Mouse (Mus musculus): ENCODE data around the gene Slc8a3. TPM values are rescaled to one million over a fixed set of nuclear protein-coding genes. Genes with fewer than 3 reads are reported as not detected.

Slc8a3 gene
- total RNA-seq, 1 experiment from 2014 or later, result not detected

DNA sequence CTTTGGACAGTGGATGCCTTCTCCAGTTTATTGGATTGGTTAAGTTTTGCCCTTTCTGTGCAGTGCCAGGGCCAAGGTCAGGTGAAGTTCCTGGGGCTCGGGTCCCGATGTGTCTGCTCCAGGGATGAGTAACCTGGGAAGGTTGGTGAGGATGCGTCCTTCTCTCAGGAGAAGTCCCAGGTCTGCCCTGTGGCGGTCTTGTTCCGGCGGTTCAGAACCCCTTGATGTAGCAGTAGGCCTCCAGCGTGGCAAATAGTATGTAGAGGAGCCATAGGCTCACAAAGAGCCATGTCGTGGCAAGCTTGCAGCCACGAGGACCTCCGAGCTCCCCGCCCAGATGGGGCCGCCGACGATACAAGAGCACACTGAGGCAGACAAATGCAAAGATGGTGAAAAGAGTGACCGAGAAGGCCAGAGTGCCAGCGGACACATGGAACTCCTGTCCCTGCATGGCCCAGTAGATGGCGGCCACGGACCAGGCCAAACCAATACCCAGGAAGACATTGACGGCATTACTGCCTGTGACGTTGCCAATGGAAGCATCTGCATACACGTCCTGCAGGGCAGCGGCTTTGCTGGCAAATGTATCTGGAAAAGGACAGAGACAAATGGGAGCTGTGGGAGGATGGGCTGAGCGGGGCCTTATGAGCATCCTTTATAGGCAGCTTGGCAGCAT, 133.6 kb downstream of the Slc8a3 start:
- ATAC-seq (replicated peaks in 1 of 2; ENCODE audit: insufficient read depth in 1 of 2, low FRiP score in 2 of 2, low TSS enrichment in 1 of 2, low read depth in 1 of 2, poor library complexity in 2 of 2, severe bottlenecking in 2 of 2), result peak; percentile 55 to 66; a peak in 2 of 4 replicates

DNA sequence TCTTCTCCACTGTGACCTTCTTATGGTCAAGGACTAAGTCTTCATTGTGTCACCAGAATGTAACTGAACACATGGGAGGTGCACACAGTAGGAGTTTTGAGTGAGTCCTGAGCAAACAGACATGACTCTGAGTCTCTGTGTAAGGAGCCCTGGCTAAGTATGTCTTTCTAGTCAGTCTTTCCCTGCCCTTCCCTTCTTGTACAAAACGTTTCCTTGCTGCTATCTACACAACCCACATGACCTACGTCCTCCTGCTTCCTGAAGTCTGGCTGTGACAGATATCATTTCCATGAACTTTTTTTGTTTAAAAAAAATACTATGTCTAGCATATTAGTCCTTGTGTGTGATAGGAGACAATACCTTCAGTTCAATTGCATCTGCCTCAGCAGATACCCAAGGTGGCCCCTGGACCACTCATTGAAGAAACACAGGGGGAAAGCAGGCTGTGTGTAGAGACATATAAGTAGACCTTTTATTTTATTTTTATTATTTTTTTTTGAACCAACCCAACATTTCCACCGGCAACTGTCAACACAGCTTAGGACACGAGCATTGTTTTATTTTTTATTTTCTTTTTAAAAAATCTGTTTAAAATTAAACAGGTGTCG, 135.4 kb downstream of the Slc8a3 start:
- ATAC-seq (replicated peaks in 1 of 2; ENCODE audit: insufficient read depth in 1 of 2, low FRiP score in 2 of 2, low TSS enrichment in 1 of 2, low read depth in 1 of 2, poor library complexity in 2 of 2, severe bottlenecking in 2 of 2), result no peak

DNA sequence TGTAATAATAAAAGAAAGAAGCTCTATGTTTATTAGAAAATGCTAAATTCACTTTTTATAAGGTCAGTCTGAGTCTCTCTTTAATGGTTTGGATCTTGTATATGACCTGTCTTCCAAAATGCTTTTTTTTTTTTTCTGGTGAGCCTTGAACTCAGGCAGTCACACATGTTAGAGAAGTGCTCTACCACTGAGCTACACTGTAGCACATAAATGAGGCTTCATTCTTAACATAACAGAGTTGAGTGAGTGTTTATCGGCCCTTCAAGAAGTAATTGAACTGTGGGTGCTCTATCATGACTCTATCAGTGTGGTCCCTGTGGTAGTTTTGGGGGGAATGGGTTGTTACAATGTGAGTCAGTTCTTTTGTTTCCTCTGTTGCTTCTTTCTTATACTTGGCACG, 139.0 kb downstream of the Slc8a3 start:
- ATAC-seq (replicated peaks in 1 of 2; ENCODE audit: insufficient read depth in 1 of 2, low FRiP score in 2 of 2, low TSS enrichment in 1 of 2, low read depth in 1 of 2, poor library complexity in 2 of 2, severe bottlenecking in 2 of 2), result no peak

DNA sequence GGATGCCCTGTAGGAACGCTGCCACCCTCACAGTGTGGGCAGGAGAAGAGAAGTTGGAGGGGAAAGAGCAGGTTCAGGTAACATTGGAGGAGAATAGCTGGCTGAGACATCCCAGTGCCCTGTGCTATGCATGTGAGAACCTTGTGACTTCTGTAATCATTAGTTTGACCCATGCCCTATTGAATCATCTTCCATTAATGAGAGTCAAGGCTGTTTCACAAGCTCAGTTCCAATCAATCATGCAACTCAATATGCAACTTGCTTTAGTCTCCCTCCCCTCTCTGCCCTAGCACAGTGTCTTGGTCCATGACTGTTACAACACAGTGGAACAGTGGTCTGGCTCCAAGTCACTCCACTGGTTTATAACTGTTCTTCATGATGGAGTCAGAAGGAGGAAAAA, 143.3 kb downstream of the Slc8a3 start:
- ATAC-seq (replicated peaks in 1 of 2; ENCODE audit: insufficient read depth in 1 of 2, low FRiP score in 2 of 2, low TSS enrichment in 1 of 2, low read depth in 1 of 2, poor library complexity in 2 of 2, severe bottlenecking in 2 of 2), result no peak

DNA sequence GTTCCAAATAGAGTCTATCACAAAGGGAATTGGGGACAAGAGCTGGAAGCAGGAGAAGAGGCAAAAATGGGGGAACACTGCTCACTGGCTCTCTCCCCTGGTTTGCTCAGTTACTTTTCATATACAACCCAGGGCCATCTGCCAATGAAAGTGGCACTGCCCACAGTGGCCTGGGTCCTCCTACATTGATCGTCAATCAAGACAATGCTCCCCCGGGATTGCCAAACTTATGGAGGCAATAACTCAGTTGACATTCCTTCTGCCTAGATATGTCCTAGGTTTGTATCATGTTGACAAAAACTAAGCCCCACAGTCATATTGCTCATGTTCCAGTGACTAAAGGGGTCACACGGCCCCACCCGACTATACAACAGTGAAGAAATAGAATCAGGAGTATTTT, 144.0 kb downstream of the Slc8a3 start:
- no peak for ATAC-seq (replicated peaks in 1 of 2; ENCODE audit: insufficient read depth in 1 of 2, low FRiP score in 2 of 2, low TSS enrichment in 1 of 2, low read depth in 1 of 2, poor library complexity in 2 of 2, severe bottlenecking in 2 of 2)

DNA sequence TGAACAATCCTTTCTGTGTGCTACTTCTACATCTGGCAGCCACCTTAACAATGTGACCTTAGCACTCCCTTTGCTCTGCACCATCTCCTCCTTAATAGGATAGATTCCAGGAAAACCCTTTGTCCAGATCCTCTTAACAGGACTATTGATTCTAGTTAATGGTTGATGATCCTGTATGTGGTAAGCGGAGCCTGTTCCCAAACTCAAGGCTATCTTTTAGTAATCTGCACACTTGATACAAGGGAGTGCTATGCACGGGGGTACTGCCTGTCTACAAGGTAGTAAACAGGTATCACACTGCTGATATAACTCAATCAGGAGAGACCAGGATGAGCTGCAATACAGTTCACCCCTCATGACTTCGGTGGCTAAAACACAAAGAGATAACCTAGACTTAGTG, 144.6 kb downstream of the Slc8a3 start:
- ATAC-seq (replicated peaks in 1 of 2; ENCODE audit: insufficient read depth in 1 of 2, low FRiP score in 2 of 2, low TSS enrichment in 1 of 2, low read depth in 1 of 2, poor library complexity in 2 of 2, severe bottlenecking in 2 of 2), result no peak

DNA sequence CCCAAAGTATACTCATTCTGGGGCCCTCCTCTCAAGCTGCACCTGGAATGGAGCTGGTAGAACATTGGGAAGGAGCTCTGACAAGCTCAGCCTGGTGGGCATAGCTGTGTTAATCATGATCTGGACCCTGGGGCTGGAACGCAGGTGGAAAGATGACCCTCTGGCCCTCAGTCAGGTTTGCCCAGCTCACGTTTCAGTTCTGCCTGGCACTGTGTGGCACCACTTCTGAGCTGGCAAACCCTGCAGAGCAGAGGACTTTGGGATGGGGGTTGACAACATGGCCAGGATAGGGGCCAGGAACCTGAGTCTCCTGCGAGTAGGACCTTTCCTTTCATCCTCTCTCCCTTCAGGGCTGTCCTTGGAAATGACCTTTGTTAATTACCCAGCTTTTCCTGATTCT, 146.3 kb downstream of the Slc8a3 start:
- no peak for ATAC-seq (replicated peaks in 1 of 2; ENCODE audit: insufficient read depth in 1 of 2, low FRiP score in 2 of 2, low TSS enrichment in 1 of 2, low read depth in 1 of 2, poor library complexity in 2 of 2, severe bottlenecking in 2 of 2)

DNA sequence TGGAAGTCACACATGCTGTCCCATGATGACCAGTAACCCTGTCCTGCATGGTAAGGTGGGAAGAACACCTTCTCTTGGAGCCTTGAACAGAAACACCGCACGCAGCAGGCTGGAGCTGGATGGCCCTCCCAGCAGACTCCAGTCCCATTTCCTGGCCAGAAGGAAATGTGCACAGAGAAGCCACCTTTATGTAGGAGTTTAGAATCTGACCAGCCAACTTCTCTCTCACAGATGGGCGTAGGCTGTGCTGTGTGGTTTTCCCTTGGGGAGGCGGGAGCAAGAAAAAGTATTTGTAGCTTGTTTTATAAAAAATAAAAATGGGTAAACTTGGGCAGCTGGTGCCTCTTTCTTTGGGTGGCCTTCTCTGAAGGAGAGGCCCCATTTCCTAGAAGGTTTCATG, 146.9 kb downstream of the Slc8a3 start:
- no peak for ATAC-seq (replicated peaks in 1 of 2; ENCODE audit: insufficient read depth in 1 of 2, low FRiP score in 2 of 2, low TSS enrichment in 1 of 2, low read depth in 1 of 2, poor library complexity in 2 of 2, severe bottlenecking in 2 of 2)

DNA sequence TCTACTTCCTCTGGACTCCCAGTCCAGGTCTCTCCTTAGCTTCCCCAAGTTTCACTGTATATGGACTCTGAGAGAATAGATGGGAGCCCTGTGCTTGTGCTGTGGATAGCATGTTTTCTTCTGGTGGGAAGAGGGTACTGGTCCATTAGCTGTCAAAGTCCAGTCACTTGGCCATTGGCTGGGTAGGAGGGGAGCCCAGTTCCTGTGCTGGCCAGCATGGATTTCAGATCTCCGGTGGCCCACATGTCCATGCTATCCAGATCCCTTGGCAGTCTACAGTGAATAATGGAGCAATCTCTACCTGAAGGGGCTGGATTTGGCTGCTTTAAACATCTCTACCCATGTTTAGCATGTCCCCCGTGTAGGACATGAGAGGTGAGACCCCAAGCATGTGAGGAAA, 148.0 kb downstream of the Slc8a3 start:
- ATAC-seq (replicated peaks in 1 of 2; ENCODE audit: insufficient read depth in 1 of 2, low FRiP score in 2 of 2, low TSS enrichment in 1 of 2, low read depth in 1 of 2, poor library complexity in 2 of 2, severe bottlenecking in 2 of 2), result no peak

DNA sequence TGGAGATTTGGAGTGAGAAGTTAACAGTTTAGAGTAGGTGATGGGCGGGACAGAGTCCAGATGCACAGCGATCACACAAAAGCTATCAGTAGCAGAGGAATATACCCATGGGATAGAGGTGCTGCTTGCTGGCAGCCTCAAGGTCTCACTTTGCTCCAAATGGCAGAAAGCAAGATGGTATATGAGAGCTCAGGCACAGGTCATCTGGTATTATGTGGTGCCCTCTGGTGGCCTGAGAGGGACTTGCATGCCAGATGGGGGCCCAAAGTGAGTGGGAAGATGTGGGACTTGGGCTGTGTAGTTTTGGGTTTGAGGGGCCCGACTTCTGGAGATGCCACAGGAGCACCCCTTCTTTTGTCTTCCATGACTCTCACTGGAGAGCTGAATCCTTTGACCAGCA, 150.9 kb downstream of the Slc8a3 start:
- ATAC-seq (replicated peaks in 1 of 2; ENCODE audit: insufficient read depth in 1 of 2, low FRiP score in 2 of 2, low TSS enrichment in 1 of 2, low read depth in 1 of 2, poor library complexity in 2 of 2, severe bottlenecking in 2 of 2), result peak; percentile 68 to 80

DNA sequence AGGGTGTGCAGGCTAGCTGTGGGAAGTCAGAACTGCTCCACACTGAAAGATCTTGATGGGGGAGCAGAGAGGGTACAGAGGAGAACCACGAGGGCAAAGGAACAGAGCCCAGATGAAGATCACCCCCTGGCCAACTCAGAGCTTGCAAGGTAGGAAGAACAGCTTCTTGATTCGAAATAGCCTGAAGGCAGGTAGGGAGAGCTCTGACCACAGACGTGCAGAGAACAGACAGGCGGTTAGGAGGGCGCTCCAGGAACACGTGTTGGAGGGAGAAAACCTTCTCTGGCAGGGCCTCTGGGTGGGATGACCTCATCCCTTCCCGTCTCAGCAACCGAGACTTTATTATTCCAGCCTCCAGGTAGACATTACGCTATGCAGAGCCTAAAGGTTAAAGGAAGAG, 157.7 kb downstream of the Slc8a3 start:
- no peak for ATAC-seq (replicated peaks in 1 of 2; ENCODE audit: insufficient read depth in 1 of 2, low FRiP score in 2 of 2, low TSS enrichment in 1 of 2, low read depth in 1 of 2, poor library complexity in 2 of 2, severe bottlenecking in 2 of 2)

DNA sequence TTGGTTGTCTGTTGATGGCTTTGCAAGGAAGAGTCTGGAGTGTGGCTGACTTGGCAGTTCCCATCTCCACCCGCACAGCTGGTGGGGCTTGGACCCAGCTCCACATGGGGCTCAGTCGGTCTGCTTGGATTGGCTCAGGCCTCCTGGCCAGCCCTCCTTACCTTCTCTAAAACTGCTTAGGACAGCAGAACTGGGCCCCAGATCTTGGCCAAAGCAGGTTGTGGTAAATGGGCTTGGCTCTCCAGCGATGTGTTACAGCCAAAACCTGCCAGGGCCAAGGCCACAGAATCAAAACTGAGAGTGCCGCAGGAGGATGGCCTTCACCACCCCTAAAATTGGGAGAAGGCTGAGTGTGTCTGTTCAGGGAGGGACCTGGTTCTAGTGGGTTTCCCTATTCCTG, 159.1 kb downstream of the Slc8a3 start:
- ATAC-seq (replicated peaks in 1 of 2; ENCODE audit: insufficient read depth in 1 of 2, low FRiP score in 2 of 2, low TSS enrichment in 1 of 2, low read depth in 1 of 2, poor library complexity in 2 of 2, severe bottlenecking in 2 of 2), result no peak

DNA sequence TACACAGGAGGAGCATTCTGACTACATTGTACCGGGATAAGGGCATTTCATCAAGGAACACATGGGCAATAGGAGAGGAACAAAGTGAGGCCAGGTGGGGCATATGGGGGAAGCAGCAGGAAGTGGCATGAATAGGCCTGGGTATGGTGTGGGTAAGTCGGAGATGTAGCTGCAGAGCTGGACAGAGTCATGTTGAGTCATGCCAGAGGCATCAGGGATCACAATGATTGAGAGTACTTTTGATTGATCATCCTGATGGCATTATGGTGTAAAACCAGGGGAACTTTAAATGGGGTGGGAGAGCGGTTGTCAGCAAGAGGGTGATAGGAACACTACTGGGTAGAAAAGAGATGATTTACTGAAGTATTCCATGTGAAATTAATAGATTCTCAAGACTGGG, 160.0 kb downstream of the Slc8a3 start:
- ATAC-seq (replicated peaks in 1 of 2; ENCODE audit: insufficient read depth in 1 of 2, low FRiP score in 2 of 2, low TSS enrichment in 1 of 2, low read depth in 1 of 2, poor library complexity in 2 of 2, severe bottlenecking in 2 of 2), result no peak

DNA sequence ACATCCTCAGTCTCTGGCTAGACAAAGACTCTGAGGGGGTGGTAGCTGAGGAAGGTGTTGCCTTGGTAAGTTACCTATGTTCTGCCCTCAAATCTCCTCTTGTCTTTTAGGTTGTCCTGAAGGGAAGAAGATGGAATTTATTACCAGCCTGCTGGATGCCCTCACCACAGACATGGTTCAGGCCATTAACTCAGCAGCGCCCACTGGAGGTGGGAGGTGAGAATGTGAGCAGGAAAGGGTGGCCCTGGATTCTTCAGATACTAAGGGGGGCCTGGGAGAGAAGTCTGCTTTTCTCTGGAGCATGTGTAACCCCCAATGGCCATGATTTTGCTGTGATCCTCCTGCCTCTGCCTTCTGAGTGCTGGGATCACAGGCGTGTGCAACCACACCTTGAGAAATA, 162.9 kb downstream of the Slc8a3 start:
- no peak for ATAC-seq (replicated peaks in 1 of 2; ENCODE audit: insufficient read depth in 1 of 2, low FRiP score in 2 of 2, low TSS enrichment in 1 of 2, low read depth in 1 of 2, poor library complexity in 2 of 2, severe bottlenecking in 2 of 2)

DNA sequence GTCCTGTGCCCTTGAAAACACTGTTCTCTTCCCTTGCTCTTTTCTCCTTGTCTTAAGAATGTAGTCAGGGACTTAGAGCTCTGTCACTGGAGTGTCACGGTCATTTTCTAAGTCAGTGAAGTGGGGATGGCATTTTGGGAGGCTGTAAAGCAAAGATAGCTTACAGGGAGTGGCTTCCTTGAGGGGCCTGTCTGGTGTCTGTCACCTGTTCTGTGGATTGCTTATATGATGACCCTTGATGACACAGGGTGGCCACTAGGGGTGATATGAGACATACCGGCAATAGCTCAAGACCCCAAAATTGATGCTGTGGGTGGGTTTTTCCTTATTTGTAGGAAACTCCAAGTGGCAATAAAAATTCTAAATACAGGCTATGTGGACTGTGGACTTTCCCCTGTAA, 164.5 kb downstream of the Slc8a3 start:
- ATAC-seq (replicated peaks in 1 of 2; ENCODE audit: insufficient read depth in 1 of 2, low FRiP score in 2 of 2, low TSS enrichment in 1 of 2, low read depth in 1 of 2, poor library complexity in 2 of 2, severe bottlenecking in 2 of 2), result no peak

DNA sequence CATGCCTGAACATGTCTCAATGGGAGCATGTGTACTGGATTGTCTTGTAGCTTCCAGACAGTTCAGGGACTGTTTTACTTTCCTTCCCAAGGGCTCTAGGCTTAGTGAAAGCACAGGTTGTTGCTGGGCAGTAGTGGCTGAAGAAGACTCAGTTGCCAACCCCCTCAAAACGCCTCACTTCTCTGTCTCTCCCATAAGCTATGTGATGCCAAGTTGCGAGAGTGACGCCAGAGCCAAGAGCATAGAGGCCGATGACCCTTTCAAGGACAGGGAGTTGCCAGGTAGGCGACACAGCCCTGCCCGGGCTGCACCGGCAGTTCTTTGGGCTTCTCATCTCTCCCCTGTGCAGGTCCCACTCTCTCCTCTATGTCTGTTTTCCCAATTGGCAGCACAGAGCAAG, 164.9 kb downstream of the Slc8a3 start:
- no peak for ATAC-seq (replicated peaks in 1 of 2; ENCODE audit: insufficient read depth in 1 of 2, low FRiP score in 2 of 2, low TSS enrichment in 1 of 2, low read depth in 1 of 2, poor library complexity in 2 of 2, severe bottlenecking in 2 of 2)

DNA sequence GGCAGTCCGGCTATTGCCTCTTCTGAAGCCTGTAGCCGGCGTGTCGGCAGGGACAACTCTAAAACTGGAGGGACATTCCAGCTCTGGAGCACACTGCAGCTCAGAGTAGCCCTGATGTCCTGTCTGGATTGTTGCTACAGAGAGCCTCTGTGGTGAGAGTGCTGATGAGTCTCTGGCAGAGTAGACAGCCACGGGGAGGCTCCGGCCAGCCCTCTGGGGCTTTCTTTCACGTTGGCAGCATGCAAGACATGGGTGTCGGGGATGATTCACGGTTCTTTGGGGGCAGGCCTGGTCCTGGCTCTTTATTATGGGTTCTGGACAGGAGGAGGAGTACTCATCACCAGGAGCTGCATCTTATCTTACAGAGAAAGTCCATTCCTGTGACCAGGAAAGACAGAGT, 165.8 kb downstream of the Slc8a3 start:
- no peak for ATAC-seq (replicated peaks in 1 of 2; ENCODE audit: insufficient read depth in 1 of 2, low FRiP score in 2 of 2, low TSS enrichment in 1 of 2, low read depth in 1 of 2, poor library complexity in 2 of 2, severe bottlenecking in 2 of 2)

DNA sequence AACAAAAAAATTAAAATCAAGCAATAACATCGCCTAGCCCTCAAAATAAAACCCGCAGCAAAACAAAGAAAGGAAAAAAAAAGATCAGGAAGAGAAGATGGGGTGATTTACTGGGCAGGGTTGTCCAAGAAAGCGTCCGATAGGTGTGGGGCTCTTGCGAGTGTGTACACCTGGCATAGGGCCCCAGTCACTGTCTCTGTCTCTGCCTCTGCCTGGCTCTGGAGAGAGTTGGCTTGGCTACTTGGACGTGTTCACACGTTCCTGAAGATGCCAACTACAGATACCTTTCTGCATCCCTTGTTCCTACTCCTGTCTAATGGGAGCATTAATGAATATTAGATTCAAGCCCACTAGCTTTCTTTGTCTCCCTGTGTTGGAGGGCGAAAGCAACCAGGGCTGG, 166.4 kb downstream of the Slc8a3 start:
- no peak for ATAC-seq (replicated peaks in 1 of 2; ENCODE audit: insufficient read depth in 1 of 2, low FRiP score in 2 of 2, low TSS enrichment in 1 of 2, low read depth in 1 of 2, poor library complexity in 2 of 2, severe bottlenecking in 2 of 2)

DNA sequence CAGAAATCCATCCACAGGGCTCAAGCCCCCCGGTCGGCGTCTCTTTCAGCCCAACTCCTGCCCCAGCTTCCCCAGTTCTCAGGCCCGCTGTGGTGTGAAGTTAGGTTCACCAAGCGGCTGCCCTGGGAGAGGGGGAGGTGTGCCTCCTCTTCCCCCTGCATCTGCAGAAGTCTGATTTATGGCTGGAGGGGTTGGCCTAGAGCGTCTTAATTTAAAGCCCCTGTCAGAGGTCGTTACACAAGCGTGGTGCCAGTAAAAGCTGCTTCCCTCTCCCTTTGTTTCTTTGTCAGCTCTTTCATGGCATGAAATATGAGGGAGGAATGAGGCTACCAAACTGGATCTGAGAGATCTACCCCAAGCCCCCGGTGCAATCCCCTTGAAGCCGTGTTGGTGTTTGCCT, 166.9 kb downstream of the Slc8a3 start:
- ATAC-seq (replicated peaks in 1 of 2; ENCODE audit: insufficient read depth in 1 of 2, low FRiP score in 2 of 2, low TSS enrichment in 1 of 2, low read depth in 1 of 2, poor library complexity in 2 of 2, severe bottlenecking in 2 of 2), result peak; percentile 64 to 65; a peak in 3 of 4 replicates
